Mouse (Mus musculus) liver (tissue): ENCODE results near the gene Gcnt1.

ENCODE experiments used
- DNase-seq: peaks from one replicate; pipeline ENCODE4 v3.0.0-alpha.2; 2020; ENCODE audit warnings: mixed read lengths

The Gcnt1 gene

DNA sequence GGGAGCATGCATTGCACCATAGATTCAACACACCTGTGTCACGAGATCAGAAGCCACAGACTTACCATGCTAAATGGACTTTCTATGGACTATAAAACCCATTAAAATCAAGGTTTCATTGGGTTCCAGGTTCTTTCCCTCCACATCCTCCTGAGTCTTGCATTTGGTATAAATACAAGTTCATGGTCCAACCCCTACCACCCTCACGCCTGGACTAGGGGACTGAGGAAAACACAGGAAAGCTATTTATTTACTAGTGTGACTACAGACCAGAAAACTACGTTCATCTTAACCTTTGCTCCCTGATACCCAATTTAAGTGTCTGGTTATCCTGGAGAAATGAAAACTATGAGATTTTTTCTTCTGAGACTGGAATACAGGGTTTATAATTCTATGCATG lies at the start of gene Gcnt1:
Gene Gcnt1, minus strand, starts transcription at position 144 of the 400 bp plus-strand sequence.
- no peak for DNase-seq

DNA sequence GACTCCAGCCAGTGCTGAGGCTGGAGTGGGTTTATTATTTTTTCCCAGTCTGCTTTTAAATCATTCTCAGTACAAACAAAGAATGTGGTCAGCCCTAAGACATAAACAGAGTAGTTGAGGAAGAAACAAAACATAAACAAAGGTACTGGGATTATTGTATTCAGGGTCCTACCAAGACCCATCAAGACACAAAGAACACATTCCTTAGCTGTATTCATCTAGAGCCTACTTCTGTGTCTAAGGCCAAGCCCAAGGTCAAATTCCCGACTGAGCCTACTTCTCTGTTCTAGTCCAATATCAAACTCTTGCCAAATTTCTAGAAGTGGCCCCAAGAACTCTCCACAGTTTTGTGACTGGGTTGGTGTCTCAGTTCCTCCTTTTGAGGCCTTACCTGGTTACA lies 45.2 kb upstream of the Gcnt1 start:
- DNase-seq: no peak

DNA sequence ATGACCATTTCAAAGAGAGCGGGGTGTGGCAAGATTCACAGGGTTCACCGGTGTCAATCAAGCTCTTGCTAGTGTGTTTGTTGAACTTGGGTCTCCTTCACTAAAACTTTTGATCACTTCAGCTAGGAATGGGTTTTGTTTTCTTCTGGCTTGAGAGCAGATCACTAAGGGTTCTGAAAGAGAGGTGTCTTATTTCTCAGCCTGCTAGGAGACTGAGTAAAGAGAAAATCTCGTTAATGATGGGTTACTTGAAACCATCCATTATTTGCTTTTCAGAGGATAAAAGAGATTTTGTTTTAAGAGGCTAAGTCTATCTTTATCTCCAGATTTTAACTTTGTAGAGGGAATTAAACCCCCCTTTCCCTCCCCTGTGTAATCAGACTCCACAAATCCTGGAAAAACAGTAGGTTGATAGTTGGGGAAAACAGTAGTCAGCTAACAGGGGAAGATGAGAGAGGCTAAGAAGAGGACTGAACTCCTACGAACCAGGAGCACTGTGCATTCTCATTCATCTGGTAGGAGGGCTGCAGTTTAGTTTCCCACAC lies 40.3 kb upstream of the Gcnt1 start:
- no peak for DNase-seq

DNA sequence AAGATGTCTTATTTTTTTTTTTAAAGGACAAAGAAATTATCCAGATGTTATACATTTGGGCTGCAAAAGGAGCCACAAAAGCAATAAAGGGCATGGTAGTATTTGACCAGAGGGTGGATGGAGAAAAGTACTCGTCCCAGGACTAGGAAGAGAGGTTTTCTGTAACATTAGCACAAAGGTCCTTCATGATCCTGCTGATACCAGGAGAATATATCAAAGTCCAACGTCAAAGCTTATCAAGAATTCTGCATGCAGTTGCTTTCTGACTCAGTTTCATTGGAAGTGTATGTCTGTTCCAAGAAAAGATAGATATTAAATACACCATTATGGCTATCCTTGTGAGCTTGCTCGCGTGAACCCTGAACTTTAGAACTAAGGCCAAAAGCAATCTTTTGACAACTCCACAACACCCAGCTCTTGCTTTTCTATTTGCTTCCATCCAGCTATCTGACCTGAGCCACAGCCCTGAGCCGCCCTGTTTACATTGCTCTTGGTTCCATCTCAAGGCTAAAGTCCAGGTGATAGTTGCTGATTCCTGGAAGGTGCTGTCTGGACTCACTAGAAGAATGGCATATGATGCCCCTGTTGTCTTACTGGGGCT lies 37.9 kb upstream of the Gcnt1 start:
- DNase-seq: peak; percentile 21

DNA sequence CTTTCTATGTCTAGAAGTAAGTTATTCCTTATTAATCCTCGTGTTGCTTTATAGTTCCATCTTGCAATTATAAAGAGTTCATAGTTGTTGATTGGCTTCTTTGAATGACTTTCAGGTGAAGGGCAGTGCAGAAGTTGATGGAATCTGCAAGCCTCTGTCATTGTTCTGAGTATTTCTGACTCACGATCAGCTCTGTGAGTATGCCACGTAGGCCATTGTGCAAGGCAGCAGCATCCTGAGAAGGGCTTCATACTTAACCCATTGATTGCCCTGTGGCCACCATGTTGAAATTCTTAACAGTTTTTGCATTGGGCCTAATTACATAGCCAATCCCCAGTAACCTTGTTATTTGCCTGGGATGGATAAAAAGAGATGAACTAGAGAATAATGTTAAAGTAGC lies 36.7 kb upstream of the Gcnt1 start:
- no peak for DNase-seq

DNA sequence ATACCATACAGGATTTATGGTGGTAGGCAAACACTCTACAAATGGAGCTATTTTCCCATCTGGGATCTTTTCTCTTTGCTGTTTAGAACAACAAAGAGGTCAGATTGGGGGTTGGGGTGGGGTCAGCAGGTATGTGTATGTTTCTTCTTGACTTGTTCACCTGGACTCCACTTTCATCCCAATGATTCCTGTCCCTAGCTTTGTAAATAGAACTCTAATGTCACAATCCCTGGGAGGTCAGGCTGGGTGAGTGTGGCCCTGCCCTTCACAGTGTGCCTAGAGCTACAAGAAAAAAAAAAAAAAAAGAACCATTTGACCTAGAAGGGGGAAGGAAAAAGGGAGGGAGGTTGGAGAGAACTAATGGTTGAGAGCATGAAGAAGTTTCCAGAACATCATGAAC lies 35.9 kb upstream of the Gcnt1 start:
- no peak for DNase-seq

DNA sequence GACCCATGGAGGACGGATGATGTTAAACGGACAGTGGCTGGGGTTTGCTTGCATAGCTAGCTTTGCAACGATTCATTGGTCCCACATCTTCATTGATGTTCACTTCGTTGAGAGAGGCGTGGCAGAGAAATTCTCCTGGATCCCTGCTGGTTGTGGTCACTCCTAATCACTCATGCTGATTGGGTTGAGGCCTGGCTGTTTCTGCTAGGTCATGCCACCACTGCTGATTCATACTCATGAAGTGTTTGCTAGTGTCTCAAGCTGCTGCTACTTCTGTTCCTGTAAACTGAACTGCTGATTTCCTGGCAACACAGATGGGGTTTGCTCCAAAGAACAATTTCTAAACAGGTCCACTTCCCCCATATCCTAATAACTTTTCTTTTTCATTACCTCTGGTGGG lies 34.2 kb upstream of the Gcnt1 start:
- peak; percentile 66 for DNase-seq

DNA sequence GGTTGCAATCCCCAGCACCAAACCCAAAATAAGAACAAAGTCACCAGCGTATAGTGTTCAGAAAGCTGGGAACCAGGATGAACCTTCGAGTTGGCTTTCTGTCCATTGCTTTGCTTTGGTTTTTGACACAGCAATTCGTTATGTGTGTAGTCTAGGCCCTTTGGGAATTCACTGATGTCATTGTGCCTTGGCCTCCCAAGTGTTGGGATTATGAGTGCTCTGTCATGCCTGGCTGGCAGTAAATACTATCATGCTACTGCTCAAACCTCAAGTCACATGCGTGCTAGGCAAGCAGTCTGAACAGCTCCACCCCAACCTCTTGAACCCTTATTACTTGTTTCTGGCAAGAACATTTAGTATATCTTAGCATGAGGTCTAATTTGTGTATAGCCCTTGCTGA lies 30.5 kb upstream of the Gcnt1 start:
- no peak for DNase-seq

DNA sequence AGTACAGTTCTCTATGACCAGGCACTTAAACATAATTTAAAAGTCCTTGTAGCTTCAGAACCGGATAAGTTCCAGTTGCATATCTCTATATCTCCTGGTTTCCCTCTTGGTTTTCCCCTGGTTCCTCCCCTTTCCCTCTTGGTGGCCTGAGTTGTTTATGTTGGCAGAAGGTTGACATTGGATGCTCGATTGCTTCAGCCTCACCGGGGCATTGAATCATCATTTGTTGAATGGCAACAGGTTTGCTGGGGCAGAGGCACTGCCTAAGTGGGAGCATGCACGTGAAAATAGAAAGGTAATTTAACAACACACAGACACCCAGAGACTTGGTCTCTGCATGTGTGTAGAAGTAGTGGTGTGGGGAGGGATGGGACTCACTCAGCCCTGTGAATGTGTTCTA lies 27.9 kb upstream of the Gcnt1 start:
- DNase-seq: no peak

DNA sequence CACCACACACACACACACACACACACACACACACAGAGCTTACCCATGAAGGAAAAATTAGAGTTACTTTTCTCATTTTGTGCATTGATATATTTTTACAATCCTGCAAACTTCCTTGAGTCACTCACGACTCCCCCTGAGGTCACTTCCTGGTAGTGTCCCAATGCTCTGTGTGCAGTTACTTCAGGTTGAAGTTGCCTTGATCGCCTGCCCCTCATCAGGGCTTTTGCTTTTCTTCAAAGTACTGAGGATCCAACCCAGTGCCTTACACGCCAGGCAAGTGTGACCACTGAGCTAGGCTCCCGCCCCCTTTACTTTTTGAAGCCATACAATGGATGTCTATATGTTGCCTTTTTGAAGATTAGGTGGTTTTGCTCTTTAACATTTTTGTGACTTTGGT lies 27.3 kb upstream of the Gcnt1 start:
- no peak for DNase-seq

DNA sequence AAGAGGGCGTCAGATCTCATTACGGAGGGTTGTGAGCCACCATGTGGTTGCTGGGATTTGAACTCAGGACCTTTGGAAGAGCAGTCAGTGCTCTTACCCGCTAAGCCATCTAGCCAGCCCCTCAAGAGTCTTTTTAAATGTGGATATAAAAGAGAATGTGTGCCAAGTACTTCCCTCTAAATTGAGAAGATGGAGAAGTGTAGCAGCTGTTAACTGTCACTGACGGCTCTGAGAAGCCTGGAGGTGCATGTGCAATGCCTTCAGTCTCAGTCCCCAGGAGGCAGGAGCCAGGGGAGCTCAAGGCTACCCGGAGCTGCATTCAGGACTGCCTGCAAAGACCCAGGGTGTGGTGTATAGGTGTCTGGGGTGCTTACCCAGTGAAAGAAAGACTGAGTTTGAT lies 25.3 kb upstream of the Gcnt1 start:
- no peak for DNase-seq

DNA sequence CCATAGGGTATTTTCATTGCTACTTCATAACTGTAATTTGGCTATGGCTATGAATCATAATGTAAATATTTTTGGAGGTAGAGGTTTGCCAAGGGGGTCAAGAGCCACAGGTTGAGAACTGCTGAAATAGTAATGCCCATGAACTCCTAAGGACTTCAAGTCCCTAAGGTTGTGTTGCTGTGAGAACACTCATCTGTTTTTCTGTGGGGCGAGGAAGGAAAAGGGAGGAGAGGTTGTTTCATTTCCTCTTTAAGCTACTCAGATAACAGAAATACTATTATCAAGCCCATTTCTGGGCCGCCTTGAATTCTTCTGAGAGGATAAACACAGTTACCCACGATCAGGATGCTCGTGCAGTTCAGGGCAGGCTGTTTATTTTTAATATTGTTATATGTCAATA lies 24.2 kb upstream of the Gcnt1 start:
- no peak for DNase-seq

DNA sequence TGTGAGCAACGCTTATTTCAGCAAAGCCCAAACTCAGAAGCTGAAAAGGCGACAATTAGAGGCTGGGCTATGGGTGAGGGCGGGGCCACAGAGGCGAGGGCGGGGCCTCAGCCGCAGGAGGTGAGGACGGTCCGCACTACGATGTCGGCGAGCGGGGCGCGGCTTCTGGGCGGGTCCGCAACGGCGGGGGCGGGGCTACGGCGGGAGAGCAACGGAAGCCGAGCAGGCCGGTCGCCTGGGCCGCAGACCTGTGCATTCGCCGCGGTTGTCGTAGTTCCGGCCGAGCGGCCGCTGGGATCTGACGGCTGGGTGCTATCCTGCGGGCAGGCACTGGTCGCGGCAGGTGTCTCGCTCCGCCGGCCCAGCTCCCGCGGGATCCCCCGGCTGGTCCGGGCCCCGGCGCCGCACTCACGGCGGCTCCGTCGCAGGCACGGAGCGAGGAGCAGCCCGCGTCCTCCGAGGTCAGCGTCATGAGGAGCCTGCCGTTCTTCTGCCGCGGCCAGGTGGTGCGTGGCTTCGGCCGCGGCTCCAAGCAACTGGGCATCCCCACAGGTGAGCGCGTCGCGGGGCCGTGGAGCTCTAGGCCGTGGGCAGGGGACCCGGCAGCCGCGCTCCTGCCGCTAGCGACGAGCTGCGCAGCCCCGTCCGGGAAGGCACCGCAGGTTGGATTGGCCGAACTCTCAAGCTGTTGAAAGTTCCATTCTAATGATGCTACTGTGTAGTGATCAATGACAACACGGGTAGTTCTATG lies 21.4 kb upstream of the Gcnt1 start, which contains the start of gene Rfk:
Gene Rfk, plus strand, starts transcription at position 203 of the 751 bp plus-strand sequence.
- DNase-seq: peak; percentile 99

DNA sequence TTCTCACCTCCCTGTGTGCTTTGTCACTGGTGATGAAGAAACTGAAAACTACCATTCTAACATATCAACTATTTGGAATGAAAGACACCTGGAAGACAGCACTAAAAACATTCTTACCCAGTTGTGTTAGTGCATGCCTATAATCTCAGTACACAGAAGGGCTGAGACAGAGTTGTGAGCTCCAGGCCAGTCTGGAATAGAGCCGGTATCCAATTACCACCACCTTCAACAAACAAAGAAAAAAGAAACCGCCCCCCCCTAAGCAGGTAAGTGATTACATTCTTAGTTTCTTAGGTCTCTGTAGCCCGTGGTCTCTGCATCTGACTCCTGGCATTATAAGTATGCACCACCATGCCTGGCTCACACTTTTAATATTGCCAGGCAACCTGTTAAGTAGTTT lies 20.2 kb upstream of the Gcnt1 start:
- DNase-seq: no peak

DNA sequence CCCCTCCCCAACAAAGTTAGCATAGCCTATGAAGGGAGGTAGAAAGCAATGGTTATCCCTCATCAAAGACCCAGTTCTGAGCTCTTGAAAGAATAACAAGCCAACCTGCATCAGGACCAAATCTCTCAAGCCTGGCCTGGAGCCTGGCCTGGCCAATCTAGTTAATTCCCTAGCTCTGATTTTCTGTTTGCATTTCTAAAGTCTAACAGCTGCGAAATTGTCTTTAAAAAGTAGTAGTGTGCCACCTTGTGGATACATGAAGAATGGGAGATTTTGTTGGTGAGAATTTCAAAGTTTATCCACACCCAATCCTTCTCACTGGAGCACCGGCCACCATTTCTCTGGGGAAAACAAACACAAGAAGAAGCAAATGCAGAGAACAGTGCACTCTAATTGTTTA lies 15.8 kb upstream of the Gcnt1 start:
- DNase-seq: no peak

DNA sequence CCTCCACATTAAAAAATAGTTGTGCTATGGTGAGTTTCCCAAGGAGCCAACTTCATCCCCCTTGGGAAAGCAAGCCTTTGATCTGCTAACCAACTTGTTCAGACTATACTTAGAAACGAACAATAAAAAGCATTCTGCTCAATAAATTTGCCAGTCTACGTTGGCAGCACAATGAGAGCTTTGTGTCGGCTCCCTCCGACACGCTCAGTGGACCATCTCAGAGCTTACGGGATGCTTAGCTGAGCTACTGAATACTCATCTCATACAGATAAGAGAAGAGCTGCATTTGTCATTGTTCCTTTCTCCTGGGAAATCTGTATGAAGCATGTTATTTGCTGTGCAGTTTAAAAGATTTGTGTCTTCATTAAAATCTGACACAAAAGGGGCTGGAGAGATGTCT lies 13.8 kb upstream of the Gcnt1 start:
- DNase-seq: no peak

DNA sequence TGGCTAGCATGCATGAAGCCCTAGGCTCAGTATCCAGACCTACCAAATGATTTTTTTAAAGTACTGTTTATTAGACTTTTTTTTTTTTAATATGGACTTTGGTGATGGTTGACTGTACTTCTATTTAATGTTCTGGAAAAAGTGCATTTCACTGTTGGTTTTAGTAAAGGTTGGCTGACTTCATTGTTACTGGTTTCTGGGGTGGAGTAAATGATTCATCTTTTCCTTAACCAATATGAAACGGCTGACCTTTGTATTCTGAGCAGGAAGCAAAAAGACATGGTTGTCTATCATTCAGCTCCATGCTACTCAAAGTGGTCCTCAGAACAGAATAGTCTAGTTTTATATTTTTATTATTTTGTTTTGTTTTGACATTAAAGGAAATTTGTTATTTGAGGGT lies 12.8 kb upstream of the Gcnt1 start:
- DNase-seq: no peak

DNA sequence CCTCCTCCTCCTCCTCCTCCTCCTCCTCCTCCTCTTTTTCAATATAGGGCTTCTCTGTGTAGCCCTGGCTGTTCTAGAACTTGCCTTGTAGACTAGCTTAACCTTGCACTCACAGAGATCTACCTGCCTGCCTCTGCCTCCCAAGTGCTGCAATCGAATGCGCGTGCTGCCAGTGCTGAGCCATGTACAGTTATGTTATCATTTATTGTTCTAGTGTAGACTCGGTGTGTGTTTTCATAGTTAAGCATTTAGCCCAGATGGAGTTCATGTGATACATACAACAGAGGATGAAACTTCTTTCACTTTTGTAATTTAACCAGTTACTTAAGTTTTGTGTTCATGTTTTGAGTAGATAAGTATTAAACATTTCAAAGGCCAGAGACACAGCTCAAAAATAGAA lies 12.4 kb upstream of the Gcnt1 start:
- no peak for DNase-seq

DNA sequence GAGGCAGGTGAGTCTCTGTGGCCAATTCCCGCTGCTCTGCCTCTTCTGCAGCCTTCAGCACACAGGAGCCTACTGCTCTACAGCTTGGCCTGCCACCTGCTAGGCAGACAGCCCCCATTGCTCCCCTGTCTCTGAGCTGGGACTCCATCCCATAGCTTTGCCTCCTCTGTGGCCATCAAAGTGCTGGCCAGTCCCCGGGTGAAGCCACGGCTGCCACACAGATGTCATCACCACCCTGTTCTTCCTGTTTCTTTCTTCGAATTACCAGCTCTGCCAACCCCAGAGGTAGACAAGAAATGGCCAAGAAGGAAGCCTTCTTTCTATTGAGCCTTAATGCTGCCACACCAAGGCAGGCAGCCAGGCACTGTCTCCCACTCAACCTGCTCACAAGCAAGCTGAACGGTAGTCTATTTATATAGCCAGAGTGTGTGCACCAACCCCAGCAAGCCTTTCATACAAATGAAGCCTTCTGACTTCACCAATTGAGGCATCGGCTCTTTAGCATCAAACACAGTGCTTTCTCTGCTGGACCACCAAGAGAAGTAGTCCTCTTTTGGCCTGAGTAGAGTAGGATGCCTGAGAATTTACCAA lies 10.3 kb upstream of the Gcnt1 start:
- DNase-seq: no peak

DNA sequence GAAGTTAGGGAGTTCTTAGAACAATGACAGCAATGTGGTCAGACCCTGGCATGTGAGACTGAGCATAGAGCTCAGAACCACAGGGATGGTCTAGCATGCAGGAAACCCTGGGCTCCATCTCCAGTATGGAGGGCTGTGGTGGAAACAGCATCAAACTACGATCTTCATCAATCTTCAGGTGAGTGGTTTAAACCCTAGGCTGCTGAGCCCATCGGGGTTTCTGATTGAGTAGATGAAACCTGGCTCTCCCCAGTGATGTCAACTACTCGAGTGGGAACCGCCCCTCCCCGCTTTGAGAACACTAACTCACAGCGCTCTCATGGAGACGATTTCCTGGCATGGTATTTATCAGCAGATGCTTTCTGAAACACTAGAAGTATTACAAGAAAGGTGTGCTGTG lies 7.9 kb upstream of the Gcnt1 start:
- no peak for DNase-seq

DNA sequence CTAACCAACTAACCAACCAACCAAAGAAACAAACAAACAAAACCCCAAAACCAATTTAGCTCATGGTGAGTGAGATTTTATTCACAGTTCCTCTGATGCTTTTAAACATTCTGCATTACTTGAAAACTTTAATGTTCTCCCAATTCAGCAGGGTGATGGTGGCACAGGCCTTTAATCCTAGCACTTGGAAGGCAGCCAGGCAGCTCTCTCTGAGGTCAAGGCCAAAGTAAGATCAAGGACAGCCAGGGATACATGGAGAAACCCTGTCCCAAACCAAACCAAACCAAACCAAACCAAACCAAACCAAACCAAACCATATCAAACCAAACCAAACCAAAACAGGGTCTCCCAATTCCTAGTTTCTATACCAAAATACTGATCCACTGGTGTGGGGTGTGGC lies 6.2 kb upstream of the Gcnt1 start:
- no peak for DNase-seq

DNA sequence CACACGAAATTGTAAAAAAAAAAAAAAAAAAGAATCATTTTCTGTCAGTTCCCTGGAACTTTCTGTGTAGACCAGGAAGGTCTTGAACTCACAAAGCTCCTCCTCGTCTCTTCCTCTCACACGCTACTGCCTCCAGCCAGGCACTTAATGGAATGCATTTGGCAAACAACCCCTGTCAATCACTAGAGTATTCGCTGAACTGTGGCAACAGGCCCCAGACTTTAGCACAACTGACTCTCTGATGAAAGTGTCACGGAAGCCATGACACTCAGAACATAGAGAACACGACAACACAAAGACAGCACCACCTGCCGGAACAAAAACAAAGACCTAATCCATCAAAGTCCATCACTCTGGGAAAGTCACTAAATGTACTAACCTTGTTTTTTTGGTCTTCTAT lies 3.1 kb downstream of the Gcnt1 start:
- DNase-seq: no peak

DNA sequence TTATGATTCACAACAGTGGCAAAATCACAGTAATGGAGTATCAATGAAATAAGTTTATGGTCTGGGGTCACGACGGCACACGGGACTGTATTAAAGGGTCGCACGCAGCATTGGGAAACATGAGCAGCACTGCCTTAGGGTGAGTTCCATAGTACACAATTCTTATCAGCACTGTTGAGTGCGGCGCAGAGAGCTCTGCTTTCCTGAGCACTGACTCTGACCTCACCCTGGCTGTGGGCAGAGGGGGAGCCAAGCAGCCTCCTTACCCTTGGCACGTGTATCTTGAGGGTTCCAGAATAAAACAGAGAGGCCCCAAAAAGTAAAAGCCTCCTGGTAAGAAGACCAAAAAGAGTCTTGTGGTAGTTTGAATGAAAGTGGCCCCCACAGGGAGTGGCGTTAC lies 4.1 kb downstream of the Gcnt1 start:
- DNase-seq: no peak

DNA sequence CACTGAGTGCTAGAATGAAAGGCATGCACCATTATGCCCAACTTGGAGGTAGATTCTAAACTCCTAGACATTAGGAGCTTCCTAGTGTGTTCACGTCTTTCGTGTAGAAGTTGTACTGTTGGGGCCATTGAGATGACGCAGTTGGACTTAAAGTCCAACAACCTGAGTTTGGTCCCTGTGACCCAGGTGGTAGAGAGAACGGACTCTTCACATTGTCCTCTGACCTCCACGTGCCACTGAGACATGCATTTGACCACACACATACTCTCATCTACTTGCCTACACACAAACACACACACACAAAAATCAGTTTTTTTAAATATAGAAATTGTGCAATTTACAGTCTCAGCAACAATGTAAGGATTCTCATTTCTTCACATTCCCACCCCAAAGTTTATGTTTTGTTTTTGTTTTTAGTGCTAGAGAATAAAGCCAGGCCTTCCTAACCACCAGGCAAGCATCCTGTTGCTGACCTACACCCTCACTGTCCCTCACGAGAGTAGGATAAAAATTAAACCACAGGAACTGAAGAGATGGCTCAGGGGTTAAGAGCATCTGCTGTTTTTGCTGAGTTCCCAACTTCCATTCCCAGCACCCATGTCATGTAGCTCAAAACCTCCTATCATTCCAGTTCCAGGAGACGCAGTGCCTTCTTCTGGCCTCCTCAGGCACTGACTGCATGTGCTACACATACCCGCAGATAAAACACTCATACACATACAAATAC lies 6.1 kb downstream of the Gcnt1 start:
- no peak for DNase-seq
